Comparison of ENCODE assay signal across 10 mouse cellular contexts in the genomic region with DNA sequence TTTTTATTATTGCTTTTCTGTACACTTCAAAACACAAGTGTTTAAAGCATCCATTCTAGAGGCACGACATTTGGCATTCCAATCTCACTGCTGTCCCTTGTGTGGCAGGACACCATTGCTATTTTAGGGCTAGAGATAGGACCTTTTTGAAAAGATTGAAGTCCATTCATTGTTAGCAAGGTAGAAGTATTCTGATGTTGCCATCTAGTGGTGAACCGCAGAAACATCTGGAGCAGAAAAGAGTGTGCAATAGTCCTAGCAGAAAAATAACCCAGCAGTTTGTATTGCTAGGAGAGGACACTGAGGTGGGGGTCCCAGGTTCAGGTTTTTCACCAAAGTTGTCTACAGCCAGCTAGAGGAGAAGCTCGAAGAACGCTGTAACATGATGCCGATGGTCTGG. TPM values are rescaled to one million over a fixed set of nuclear protein-coding genes. Genes with fewer than 3 reads are reported as not detected.
DNase-seq lines count a peak whose midpoint lies in the region; ATAC-seq lines count a peak whose summit lies in the region.
"Had no signal": no experiment of that assay in that cellular context is flagged by ENCODE, and none has a peak within 500 bp of the region (broad histone marks: within the 10 kb centered on the region; RNA-seq: fewer than 3 reads in every experiment).

No protein-coding gene starts in this region.

- no peaks in the 10 kb centered on the region for H3K36me3 ChIP-seq in kidney, embryonic 15.5 days

- WGBS in kidney, embryonic 15.5 days, result 2% methylated on average over 5 of the region's 5 CpGs

- DNase-seq in adrenal gland, postnatal 14 days, result peak; percentile 35
- no peak for DNase-seq in adrenal gland, postnatal 4 days (ENCODE audit: low spot score in 2 of 2)
- DNase-seq in kidney, postnatal 10 days, result peak; percentile 64
- peak; percentile 42 for DNase-seq in MEL-GATA-1-ER (ENCODE audit: extremely low read depth, low read depth)
- DNase-seq in kidney, postnatal 36 days, result peak; percentile 48 to 54
- DNase-seq in testis, postnatal 14 days (ENCODE audit: low spot score), result no peak
- no peak for DNase-seq in ovary, postnatal 10 days (ENCODE audit: low spot score)

- H3K27ac ChIP-seq in kidney, embryonic 15.5 days, result no peak overlapping the region
- H3K27ac ChIP-seq: lung, embryonic 15.5 days had no signal

- peaks cover 61% of the 10 kb centered on the region for H3K27me3 ChIP-seq in kidney, embryonic 15.5 days

- H3K4me3 ChIP-seq in kidney, embryonic 15.5 days (replicated peaks), result no peak overlapping the region
- H3K4me3 ChIP-seq: lung, embryonic 15.5 days had no signal

- H3K9me3 ChIP-seq in kidney, embryonic 15.5 days (replicated peaks), result no peaks in the 10 kb centered on the region
- H3K9me3 ChIP-seq: lung, embryonic 15.5 days had no signal

- no peak for ATAC-seq in kidney, embryonic 15.5 days (replicated peaks; ENCODE audit: low FRiP score)

- H3K4me1 ChIP-seq in kidney, embryonic 15.5 days, result peaks cover 41% of the 10 kb centered on the region

- H3K4me2 ChIP-seq in kidney, embryonic 15.5 days, result no peak overlapping the region
- H3K4me2 ChIP-seq: lung, embryonic 15.5 days had no signal

- H3K9ac ChIP-seq in kidney, embryonic 15.5 days, result no peak overlapping the region
- H3K9ac ChIP-seq: lung, embryonic 15.5 days had no signal

RNA-seq across cellular contexts. Expression of gene Scarf2, which starts 15.0 kb away (rescaled TPM):
- 11.3 and 12.4 TPM in 2 replicates for total RNA-seq in adrenal gland, postnatal 14 days (2021)
- total RNA-seq in adrenal gland, postnatal 4 days (2021), result 10 to 100 TPM; 29.3 to 33.9 TPM
- 10.8 and 12.3 TPM in 2 replicates for polyA plus RNA-seq in kidney, embryonic 15.5 days (2015; fragmentation: Nextera tagmentation; extraction: Ambion mirVana)

RNA-seq across cellular contexts. Expression of gene B830017H08Rik, which starts 20.8 kb away (rescaled TPM):
- total RNA-seq in adrenal gland, postnatal 14 days (2021), result not detected in 2 replicates
- total RNA-seq in adrenal gland, postnatal 4 days (2021), result under 1 TPM in 1 of 2 experiments, not detected in 1; 0.62 TPM
- 0.26 and 0.27 TPM in 2 replicates for polyA plus RNA-seq in kidney, embryonic 15.5 days (2015; fragmentation: Nextera tagmentation; extraction: Ambion mirVana)
- polyA plus RNA-seq: lung, embryonic 15.5 days; stomach, embryonic 16.5 days had no signal

RNA-seq across cellular contexts. Expression of gene Car15, which starts 26.0 kb away (rescaled TPM):
- 1.3 and 2.2 TPM in 2 replicates for total RNA-seq in adrenal gland, postnatal 14 days (2021)
- total RNA-seq in adrenal gland, postnatal 4 days (2021), result 1 to 10 TPM; 2.9 to 8.8 TPM
- polyA plus RNA-seq in kidney, embryonic 15.5 days (2015; fragmentation: Nextera tagmentation; extraction: Ambion mirVana), result 20.2 and 21.6 TPM in 2 replicates

RNA-seq across cellular contexts. Expression of gene Klhl22, which starts 52.7 kb away (rescaled TPM):
- total RNA-seq in adrenal gland, postnatal 14 days (2021), result 40.3 and 43.1 TPM in 2 replicates
- 10 to 100 TPM; 52.3 TPM for total RNA-seq in adrenal gland, postnatal 4 days (2021)
- polyA plus RNA-seq in kidney, embryonic 15.5 days (2015; fragmentation: Nextera tagmentation; extraction: Ambion mirVana), result 65.1 and 71.4 TPM in 2 replicates

Comparison
In these comparisons a context has a peak if more than half of its experiments do, and no peak if none do; other contexts are left out.
1. DNase-seq: peak in adrenal gland, postnatal 14 days (single experiment), kidney, postnatal 10 days (single experiment), MEL-GATA-1-ER (single experiment) and kidney, postnatal 36 days (2 of 2); none in adrenal gland, postnatal 4 days (0 of 2), testis, postnatal 14 days (single experiment) and ovary, postnatal 10 days (single experiment).